Mouse (Mus musculus) CH12.LX (cell line): ENCODE data around the gene Plvap.

ENCODE experiments used
- CTCF ChIP-seq, 2 experiments: IDR thresholded peaks in 1 of 2; conservative IDR thresholded peaks in 1 of 2; 2 replicates each; pipeline ENCODE4 v1.5.1; 2011 to 2012; ENCODE audit warnings: low read depth in 2 of 2, low read length in 2 of 2, improper control_type of control experiment in 1 of 2, inconsistent platforms in 1 of 2, mild to moderate bottlenecking in 1 of 2, moderate library complexity in 1 of 2
- MAX ChIP-seq: IDR thresholded peaks from 2 replicates; pipeline ENCODE4 v1.6.1; 2011; ENCODE audit warnings: low read length, improper control_type of control experiment
- RAD21 ChIP-seq: IDR thresholded peaks from 2 replicates; pipeline ENCODE4 v1.6.1; 2011; ENCODE audit warnings: low read depth, mild to moderate bottlenecking, low read length, improper control_type of control experiment, moderate library complexity
- ZKSCAN1 ChIP-seq: IDR thresholded peaks from 2 replicates; pipeline ENCODE4 v1.6.1; 2012; ENCODE audit warnings: low read depth, inconsistent platforms, low read length, improper control_type of control experiment, borderline replicate concordance

- no peak; the same call in 1 of the 2 replicates for TF ChIP-seq MAX
- 0 out of 4 replicates have a peak, but pooled peaks of 1 of the 2 experiments have one; percentile 12 for TF ChIP-seq CTCF (conservative IDR thresholded peaks at IDR 0.05 in 1 of 2, IDR thresholded peaks at IDR 0.05 in 1 of 2; ENCODE audit: low read depth in 2 of 2, low read length in 2 of 2)
- TF ChIP-seq RAD21, result no peak
- no peak for TF ChIP-seq ZKSCAN1
Observed at GRCm38 (mm10) chr8:71535663-71536062, 24.1 kb upstream of the Plvap start.
